In genomic region chrX:160735650-160736049, GRCm38 (mm10) we compare ENCODE assay signal across 33 mouse cellular contexts. TPM values are rescaled to one million over a fixed set of nuclear protein-coding genes. Genes with fewer than 3 reads are reported as not detected.
"Had no signal": no experiment of that assay in that cellular context is flagged by ENCODE, and none has a peak within 500 bp of the region (broad histone marks: within the 10 kb centered on the region; RNA-seq: fewer than 3 reads in every experiment).

Gene Ppef1, minus strand, starts transcription at chrX:160735765.

- ATAC-seq: hindbrain, embryonic 16.5 days; inflammation-experienced regulatory T-cells, adult 6 months; intestine, embryonic 15.5 days; intestine, postnatal 0 days had no signal

- H3K4me1 ChIP-seq: heart, embryonic 10.5 days; heart, embryonic 12.5 days; hindbrain, embryonic 10.5 days; hindbrain, embryonic 12.5 days; intestine, embryonic 15.5 days; limb, embryonic 10.5 days; limb, embryonic 12.5 days had no signal

- H3K27ac ChIP-seq: heart, embryonic 10.5 days; hindbrain, embryonic 10.5 days; hindbrain, embryonic 12.5 days; hindbrain, embryonic 14.5 days; intestine, embryonic 15.5 days; layer of hippocampus, adult 2 months; left cerebral cortex, adult 2 months; limb, embryonic 10.5 days; limb, embryonic 12.5 days had no signal

- DNase-seq: gastrocnemius, postnatal 25 days; heart, adult 18-20 months; heart, postnatal 10 days; heart, postnatal 4 days; kidney, adult 18-20 months; kidney, adult 8-10 months; kidney, postnatal 10 days; kidney, postnatal 25 days; kidney, postnatal 4 days; liver had no signal

- H3K9ac ChIP-seq: heart, embryonic 12.5 days; hindbrain, embryonic 12.5 days; hindbrain, embryonic 14.5 days; intestine, embryonic 15.5 days; limb, embryonic 12.5 days had no signal

- H3K4me2 ChIP-seq: heart, embryonic 12.5 days; hindbrain, embryonic 12.5 days; hindbrain, embryonic 14.5 days; intestine, embryonic 15.5 days; limb, embryonic 12.5 days; liver, embryonic 11.5 days had no signal

- H3K9me3 ChIP-seq: heart, embryonic 10.5 days; heart, embryonic 12.5 days; hindbrain, embryonic 10.5 days; hindbrain, embryonic 12.5 days; intestine, embryonic 15.5 days; limb, embryonic 10.5 days; limb, embryonic 12.5 days had no signal

- H3K4me3 ChIP-seq: heart, embryonic 10.5 days; heart, embryonic 12.5 days; hindbrain, embryonic 10.5 days; hindbrain, embryonic 12.5 days; intestine, embryonic 15.5 days; layer of hippocampus, adult 2 months; left cerebral cortex, adult 2 months; limb, embryonic 10.5 days; limb, embryonic 12.5 days had no signal

- H3K27me3 ChIP-seq: heart, embryonic 12.5 days; intestine, embryonic 15.5 days had no signal

- H3K36me3 ChIP-seq: heart, embryonic 10.5 days; heart, embryonic 12.5 days; hindbrain, embryonic 10.5 days; hindbrain, embryonic 12.5 days; intestine, embryonic 15.5 days; limb, embryonic 10.5 days; limb, embryonic 12.5 days had no signal

RNA-seq across cellular contexts. Expression of gene Ppef1, which starts in this region (rescaled TPM):
- total RNA-seq: gastrocnemius, adult 18-20 months; gastrocnemius, adult 8-10 months; gastrocnemius, postnatal 25 days; gastrocnemius, postnatal 4 days; granulocyte monocyte progenitor cell, adult 5-6 weeks; heart, adult 18-20 months; heart, adult 8-10 months; heart, postnatal 10 days; heart, postnatal 25 days had no signal
- polyA plus RNA-seq: heart, embryonic 12.5 days; heart, embryonic 14.5 days; heart, embryonic 16.5 days; hindbrain, embryonic 10.5 days; inflammation-experienced regulatory T-cells, adult 6 months; kidney, embryonic 14.5 days; limb, embryonic 10.5 days; liver, embryonic 11.5 days had no signal
